Comparison of ENCODE assay signal across 15 mouse cellular contexts in genomic region chr1:89137086-89137816, GRCm38 (mm10).
DNase-seq lines count a peak whose midpoint lies in the region; ATAC-seq lines count a peak whose summit lies in the region.
"Had no signal": no experiment of that assay in that cellular context is flagged by ENCODE, and none has a peak within 500 bp of the region (broad histone marks: within the 10 kb centered on the region; RNA-seq: fewer than 3 reads in every experiment).

No protein-coding gene starts in this region.

- no peak overlapping the region for H3K4me2 ChIP-seq in hindbrain, embryonic 14.5 days (replicated peaks)
- H3K4me2 ChIP-seq in hindbrain, embryonic 11.5 days (replicated peaks; ENCODE audit: low read depth, low read length), result no peak overlapping the region
- no peak overlapping the region for H3K4me2 ChIP-seq in neural tube, embryonic 14.5 days (ENCODE audit: low read depth, low read length)
- H3K4me2 ChIP-seq: midbrain, embryonic 13.5 days had no signal

- no peaks in the 10 kb centered on the region for H3K9me3 ChIP-seq in hindbrain, embryonic 14.5 days (ENCODE audit: control insufficient read depth, low read length)
- no peaks in the 10 kb centered on the region for H3K9me3 ChIP-seq in hindbrain, embryonic 11.5 days (ENCODE audit: control insufficient read depth, low read length)
- H3K9me3 ChIP-seq in neural tube, embryonic 14.5 days (ENCODE audit: control insufficient read depth, low read length), result no peaks in the 10 kb centered on the region
- H3K9me3 ChIP-seq: midbrain, embryonic 13.5 days had no signal

- peak; percentile 63 to 74 for DNase-seq in cerebellum, postnatal 10 days
- DNase-seq in cerebellum, postnatal 4 days (ENCODE audit: low spot score in 2 of 2), result no peak
- no peak for DNase-seq in hindbrain, embryonic 14.5 days (ENCODE audit: low spot score)
- DNase-seq in hindbrain, embryonic 11.5 days (ENCODE audit: low spot score), result no peak
- DNase-seq in left cerebral cortex, postnatal 4 days, result peak; percentile 43
- DNase-seq in left cerebral cortex, adult 9 months (ENCODE audit: low spot score in 2 of 2), result no peak
- no peak for DNase-seq in lung, postnatal 14 days
- DNase-seq: adrenal gland, postnatal 10 days; cerebellum, adult 11 months; heart, postnatal 36 days; kidney, adult 9 months; lung, postnatal 10 days; spleen, adult 18-20 months had no signal

- H3K9ac ChIP-seq in hindbrain, embryonic 14.5 days, result no peak overlapping the region
- H3K9ac ChIP-seq in hindbrain, embryonic 11.5 days (ENCODE audit: low read depth, low read length), result no peak overlapping the region
- no peak overlapping the region for H3K9ac ChIP-seq in neural tube, embryonic 14.5 days (replicated peaks; ENCODE audit: low read depth, low read length)
- H3K9ac ChIP-seq: midbrain, embryonic 13.5 days had no signal

- peaks cover 29% of the 10 kb centered on the region for H3K4me1 ChIP-seq in hindbrain, embryonic 14.5 days (replicated peaks; ENCODE audit: control insufficient read depth, insufficient read depth, low read length)
- H3K4me1 ChIP-seq in hindbrain, embryonic 11.5 days (replicated peaks; ENCODE audit: control insufficient read depth, insufficient read depth, low read length), result no peaks in the 10 kb centered on the region
- peaks cover 20% of the 10 kb centered on the region for H3K4me1 ChIP-seq in neural tube, embryonic 14.5 days (ENCODE audit: control insufficient read depth, insufficient read depth, low read length)

- H3K36me3 ChIP-seq in hindbrain, embryonic 14.5 days (replicated peaks; ENCODE audit: control insufficient read depth, insufficient read depth), result no peaks in the 10 kb centered on the region
- H3K36me3 ChIP-seq in hindbrain, embryonic 11.5 days (ENCODE audit: control insufficient read depth, insufficient read depth, low read length), result no peaks in the 10 kb centered on the region; the same call in 1 of the 2 replicates
- H3K36me3 ChIP-seq in neural tube, embryonic 14.5 days (ENCODE audit: control insufficient read depth, insufficient read depth, low read length), result no peaks in the 10 kb centered on the region

- 0 out of 2 replicates have a peak overlapping the region, but pooled peaks have one; percentile 38 for H3K27ac ChIP-seq in hindbrain, embryonic 14.5 days
- H3K27ac ChIP-seq in hindbrain, embryonic 11.5 days (ENCODE audit: low read depth, low read length), result no peak overlapping the region
- H3K27ac ChIP-seq in neural tube, embryonic 14.5 days (ENCODE audit: low read depth, low read length), result 0 out of 2 replicates have a peak overlapping the region, but pooled peaks have one; percentile 29
- H3K27ac ChIP-seq: midbrain, embryonic 13.5 days had no signal

- no peaks in the 10 kb centered on the region for H3K27me3 ChIP-seq in hindbrain, embryonic 14.5 days (ENCODE audit: control insufficient read depth, insufficient read depth, low read length)
- H3K27me3 ChIP-seq in hindbrain, embryonic 11.5 days (ENCODE audit: control insufficient read depth, insufficient read depth, low read length), result no peaks in the 10 kb centered on the region
- no peaks in the 10 kb centered on the region for H3K27me3 ChIP-seq in neural tube, embryonic 14.5 days (ENCODE audit: control insufficient read depth, insufficient read depth, low read length)
- H3K27me3 ChIP-seq: midbrain, embryonic 13.5 days had no signal

- intact Hi-C loops in left cerebral cortex, postnatal 4 days (cut with DNase I), result no loop called here

- WGBS in hindbrain, embryonic 14.5 days, result 68% methylated on average over 13 of the region's 13 CpGs
- 87% methylated on average over 13 of the region's 13 CpGs for WGBS in hindbrain, embryonic 11.5 days
- WGBS in neural tube, embryonic 14.5 days, result 68% methylated on average over 13 of the region's 13 CpGs

- H3K4me3 ChIP-seq in hindbrain, embryonic 14.5 days (replicated peaks; ENCODE audit: low read length), result no peak overlapping the region
- no peak overlapping the region for H3K4me3 ChIP-seq in hindbrain, embryonic 11.5 days (ENCODE audit: low read depth, low read length)
- H3K4me3 ChIP-seq in neural tube, embryonic 14.5 days (ENCODE audit: low read depth, low read length), result no peak overlapping the region
- H3K4me3 ChIP-seq: midbrain, embryonic 13.5 days had no signal

- ATAC-seq in hindbrain, embryonic 14.5 days (ENCODE audit: low FRiP score), result 0 out of 2 replicates have a peak, but pooled peaks have one; percentile 33
- ATAC-seq in hindbrain, embryonic 11.5 days (ENCODE audit: low FRiP score), result no peak
- peak; percentile 50; the same call in 1 of the 2 replicates for ATAC-seq in neural tube, embryonic 14.5 days (ENCODE audit: low read depth)

Comparison
In these comparisons a context has a peak if more than half of its experiments do, and no peak if none do; other contexts are left out.
1. DNase-seq: peak in cerebellum, postnatal 10 days (2 of 2) and left cerebral cortex, postnatal 4 days (single experiment); none in cerebellum, postnatal 4 days (0 of 2), hindbrain, embryonic 14.5 days (single experiment), hindbrain, embryonic 11.5 days (single experiment), left cerebral cortex, adult 9 months (0 of 2) and lung, postnatal 14 days (single experiment).